8 mouse cellular contexts compared by ENCODE assay signal in genomic region chr4:128924841-128925606, GRCm38 (mm10). TPM values are rescaled to one million over a fixed set of nuclear protein-coding genes. Genes with fewer than 3 reads are reported as not detected.
DNase-seq lines count a peak whose midpoint lies in the region; ATAC-seq and TF ChIP-seq lines count a peak whose summit lies in the region.

No protein-coding gene starts in this region.

- peak; percentile 78 for ATAC-seq in intestine, postnatal 0 days

- no peaks in the 10 kb centered on the region for H3K4me1 ChIP-seq in intestine, postnatal 0 days (replicated peaks; ENCODE audit: control insufficient read depth, insufficient read depth, low read length)
- peaks cover 12% of the 10 kb centered on the region for H3K4me1 ChIP-seq in midbrain, embryonic 10.5 days

- peak; percentile 97 for TF ChIP-seq CTCF in intestine, postnatal 0 days (IDR thresholded peaks at IDR 0.05; ENCODE audit: low read depth)

- H3K27me3 ChIP-seq in intestine, postnatal 0 days (replicated peaks; ENCODE audit: control insufficient read depth, insufficient read depth, low read length), result peaks cover 7% of the 10 kb centered on the region
- peaks cover 43% of the 10 kb centered on the region; the same call in 1 of the 2 replicates for H3K27me3 ChIP-seq in midbrain, embryonic 10.5 days (ENCODE audit: low read depth, poor library complexity, severe bottlenecking)

- no peak overlapping the region for H3K27ac ChIP-seq in intestine, postnatal 0 days (ENCODE audit: low read depth, low read length)
- H3K27ac ChIP-seq in midbrain, embryonic 10.5 days (replicated peaks), result peak overlapping the region; percentile 79

- peak overlapping the region; percentile 64 for H3K4me2 ChIP-seq in intestine, postnatal 0 days (replicated peaks; ENCODE audit: low read depth)

- DNase-seq in adrenal gland, adult 2 months, result peak; percentile 82
- DNase-seq in embryo, embryonic 10.5 days (ENCODE audit: low spot score), result peak; percentile 95
- peak; percentile 62 to 79 for DNase-seq in gastrocnemius, postnatal 4 days (ENCODE audit: low spot score in 2 of 2)
- DNase-seq in left cerebral cortex, postnatal 36 days (ENCODE audit: low spot score in 2 of 2), result peak; percentile 84 to 86
- peak; percentile 89 for DNase-seq in midbrain, embryonic 10.5 days (ENCODE audit: low spot score)
- peak; percentile 68 to 75 for DNase-seq in right cerebral cortex, postnatal 36 days (ENCODE audit: low spot score in 2 of 2)
- DNase-seq in MN1 (ENCODE audit: low spot score), result no peak

- intact Hi-C loops in left cerebral cortex, postnatal 36 days (cut with DNase I), result no loop called here

- H3K36me3 ChIP-seq in intestine, postnatal 0 days (ENCODE audit: control insufficient read depth, insufficient read depth), result no peaks in the 10 kb centered on the region
- no peaks in the 10 kb centered on the region for H3K36me3 ChIP-seq in midbrain, embryonic 10.5 days

- no peaks in the 10 kb centered on the region for H3K9me3 ChIP-seq in intestine, postnatal 0 days (ENCODE audit: control insufficient read depth)
- H3K9me3 ChIP-seq in midbrain, embryonic 10.5 days (replicated peaks), result no peaks in the 10 kb centered on the region

- H3K9ac ChIP-seq in intestine, postnatal 0 days (ENCODE audit: low read depth, low read length), result 0 out of 2 replicates have a peak overlapping the region, but pooled peaks have one; percentile 4

- 14% methylated on average over 36 of the region's 36 CpGs for WGBS in intestine, postnatal 0 days
- WGBS in midbrain, embryonic 10.5 days, result 15% methylated on average over 36 of the region's 36 CpGs

- peak overlapping the region; percentile 16; the same call in 1 of the 2 replicates for H3K4me3 ChIP-seq in intestine, postnatal 0 days (ENCODE audit: low read depth, low read length)
- peak overlapping the region; percentile 57 for H3K4me3 ChIP-seq in midbrain, embryonic 10.5 days

RNA-seq across cellular contexts. Expression of gene Azin2, which starts 37.2 kb away (rescaled TPM):
- total RNA-seq in adrenal gland, adult 2 months (2021), result 10 to 100 TPM; 36.2 to 55.1 TPM
- polyA plus RNA-seq in adrenal gland, adult 2 months (2012; rRNA removed), result 39.0 and 45.9 TPM in 2 replicates
- total RNA-seq in gastrocnemius, postnatal 4 days (2021), result 1 to 10 TPM; 7.0 to 7.2 TPM
- 13.1 and 13.3 TPM in 2 replicates for polyA plus RNA-seq in intestine, postnatal 0 days (2015; fragmentation: Nextera tagmentation; extraction: Ambion mirVana)
- total RNA-seq in left cerebral cortex, postnatal 36 days (2021), result 10 to 100 TPM; 53.8 to 56.6 TPM
- polyA plus RNA-seq in midbrain, embryonic 10.5 days (2016; fragmentation: Nextera tagmentation; extraction: Ambion mirVana), result 11.1 and 14.9 TPM in 2 replicates

RNA-seq across cellular contexts. Expression of gene Trim62, which starts 41.6 kb away (rescaled TPM):
- total RNA-seq in adrenal gland, adult 2 months (2021), result 10 to 100 TPM in 1 of 2 experiments, 1 to 10 TPM in 1; 8.4 to 12.5 TPM
- 26.5 and 32.3 TPM in 2 replicates for polyA plus RNA-seq in adrenal gland, adult 2 months (2012; rRNA removed)
- 1 to 10 TPM; 3.2 to 3.7 TPM for total RNA-seq in gastrocnemius, postnatal 4 days (2021)
- 2.1 and 2.8 TPM in 2 replicates for polyA plus RNA-seq in intestine, postnatal 0 days (2015; fragmentation: Nextera tagmentation; extraction: Ambion mirVana)
- 10 to 100 TPM; 17.6 to 18.9 TPM for total RNA-seq in left cerebral cortex, postnatal 36 days (2021)
- polyA plus RNA-seq in midbrain, embryonic 10.5 days (2016; fragmentation: Nextera tagmentation; extraction: Ambion mirVana), result 7.6 and 10.0 TPM in 2 replicates

Comparison
In these comparisons a context has a peak if more than half of its experiments do, and no peak if none do; other contexts are left out.
1. RNA of gene Azin2, which starts 37.2 kb away (total RNA-seq): 53.8 to 56.6 TPM in left cerebral cortex, postnatal 36 days and 36.2 to 55.1 TPM in adrenal gland, adult 2 months; 7.0 to 7.2 TPM in gastrocnemius, postnatal 4 days; every median in the first group is over 4 times any median in the second.